Mouse (Mus musculus) kidney, postnatal 25 days (tissue): ENCODE data around the gene Slc35b3.

Source experiments
- DNase-seq, 2 experiments: peaks; one replicate each; pipeline ENCODE4 v3.0.0; 2021; ENCODE audit warnings: mixed read lengths in 2 of 2

Slc35b3 gene

DNA sequence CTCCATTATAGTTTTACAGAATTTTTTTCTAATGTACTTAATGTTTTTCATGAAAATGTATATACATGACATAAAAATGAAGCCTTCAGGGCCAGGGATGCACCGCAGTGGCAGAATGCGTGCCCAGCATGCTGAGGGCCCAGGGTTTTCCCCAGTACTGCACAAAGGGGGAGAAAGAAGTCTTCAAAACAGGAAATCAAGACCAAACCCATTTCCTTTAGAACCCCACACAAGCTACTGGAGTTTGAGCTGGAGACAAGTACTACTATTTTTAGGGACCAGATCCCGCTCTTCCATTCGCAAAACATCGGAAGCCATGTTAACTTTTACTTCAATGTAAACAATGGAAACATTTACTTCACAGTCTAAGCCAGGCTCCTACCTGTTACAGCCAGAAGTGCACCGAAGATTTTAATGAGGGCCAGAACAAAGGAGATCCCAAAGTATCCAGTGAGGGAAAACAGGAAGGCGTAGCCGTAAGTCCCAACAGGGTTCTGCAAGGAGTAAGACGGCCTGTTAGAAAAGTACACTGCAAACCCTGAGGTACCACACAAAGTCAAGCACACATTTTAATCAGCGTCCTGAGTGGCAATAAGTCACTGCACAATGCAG lies 23.7 kb downstream of the Slc35b3 start:
- no peak for DNase-seq

- DNase-seq: no peak
These were observed 24.7 kb downstream of the Slc35b3 start for GRCm38 (mm10) chr13:38935856-38936446.

- DNase-seq: no peak
These were observed 30.7 kb downstream of the Slc35b3 start for GRCm38 (mm10) chr13:38929843-38930578.

DNA sequence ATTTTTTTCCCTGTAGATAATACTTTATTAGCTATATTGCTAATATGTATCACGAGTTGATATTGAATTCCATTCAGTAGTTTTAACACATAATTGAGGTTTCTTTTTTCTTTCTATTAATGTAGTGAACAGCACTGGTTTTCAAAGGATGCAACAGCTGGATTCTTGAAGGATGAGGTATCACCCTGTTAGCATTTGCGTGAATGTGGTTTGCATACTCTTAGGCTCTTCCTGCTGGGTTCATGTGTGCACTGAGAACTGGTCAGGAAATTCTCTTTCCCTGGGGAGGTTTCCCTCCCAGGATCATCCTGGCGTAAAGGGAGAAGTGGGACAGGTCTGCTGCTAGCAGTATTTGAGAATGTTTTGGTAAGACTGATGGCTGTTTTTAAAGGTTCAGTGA lies 38.0 kb downstream of the Slc35b3 start:
- no peak for DNase-seq

DNA sequence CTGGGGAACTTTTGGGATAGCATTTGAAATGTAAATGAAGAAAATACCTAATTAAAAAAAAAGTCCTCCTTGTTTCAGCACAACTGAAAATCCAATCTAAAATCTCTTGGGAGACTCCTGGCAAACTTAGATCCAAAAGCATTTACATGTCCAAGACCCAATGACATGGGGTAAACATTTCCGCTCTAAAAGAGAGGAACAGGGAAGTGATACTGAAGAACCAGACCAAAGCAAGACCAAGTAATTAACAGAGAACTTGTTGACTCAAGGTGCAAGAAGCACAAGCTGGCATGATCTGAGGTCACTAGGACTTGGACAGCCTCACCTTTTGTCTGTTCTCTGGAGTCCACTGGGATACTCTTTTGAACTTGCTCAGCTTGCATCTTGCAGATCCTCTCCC lies 39.4 kb downstream of the Slc35b3 start:
- DNase-seq: no peak

GRCm38 (mm10) chr13:38918188-38918885 lies 42.3 kb downstream of the Slc35b3 start:
- no peak for DNase-seq

GRCm38 (mm10) chr13:38917556-38917955 lies 43.1 kb downstream of the Slc35b3 start:
- no peak for DNase-seq

GRCm38 (mm10) chr13:38914771-38915170 lies 45.9 kb downstream of the Slc35b3 start:
- DNase-seq: no peak

DNA sequence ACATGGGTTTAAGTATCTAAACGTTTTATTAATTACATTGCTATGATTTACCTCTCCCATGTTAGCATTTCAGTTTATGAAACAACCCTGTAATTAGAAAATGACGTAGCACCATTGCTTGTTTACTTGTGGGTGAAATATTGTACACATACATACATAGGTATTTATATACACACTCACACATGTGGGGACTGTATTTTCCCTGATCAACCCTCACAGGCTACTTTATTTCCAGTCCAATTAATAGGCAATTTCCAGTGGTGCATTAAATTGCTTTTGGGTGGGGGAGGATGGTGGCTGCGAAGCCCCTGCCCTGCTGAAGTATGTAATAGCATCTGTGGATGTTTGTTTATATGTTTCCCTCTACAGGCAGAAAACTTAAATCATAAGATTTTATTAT lies 68.3 kb downstream of the Slc35b3 start:
- no peak for DNase-seq
